Mouse (Mus musculus): ENCODE data around the gene Pcare.
A peak's percentile ranks its signal among the peaks of the same experiment; 100 is the strongest.

GRCm38 (mm10) chr17:71705550-71706480, 46.9 kb downstream of the Pcare start:
- TF ChIP-seq POLR2A (IDR thresholded peaks at IDR 0.05; ENCODE audit: insufficient read depth, low read depth, low read length) (peak; percentile 29; the same call in 1 of the 2 replicates), CTCF (IDR thresholded peaks at IDR 0.05) (no peak), EP300 (IDR thresholded peaks at IDR 0.05; ENCODE audit: insufficient read depth, low read depth, low read length) (peak; percentile 68; the same call in 1 of the 2 replicates)

All from heart, adult 2 months (tissue).